Mouse (Mus musculus): ENCODE measurements around the gene Itga6.

The Itga6 gene

GRCm38 (mm10) chr2:71764961-71765735 lies 19.7 kb downstream of the Itga6 start:
- no peak for DNase-seq

- DNase-seq = no peak
These were observed 20.6 kb downstream of the Itga6 start for GRCm38 (mm10) chr2:71766007-71766406.

DNA sequence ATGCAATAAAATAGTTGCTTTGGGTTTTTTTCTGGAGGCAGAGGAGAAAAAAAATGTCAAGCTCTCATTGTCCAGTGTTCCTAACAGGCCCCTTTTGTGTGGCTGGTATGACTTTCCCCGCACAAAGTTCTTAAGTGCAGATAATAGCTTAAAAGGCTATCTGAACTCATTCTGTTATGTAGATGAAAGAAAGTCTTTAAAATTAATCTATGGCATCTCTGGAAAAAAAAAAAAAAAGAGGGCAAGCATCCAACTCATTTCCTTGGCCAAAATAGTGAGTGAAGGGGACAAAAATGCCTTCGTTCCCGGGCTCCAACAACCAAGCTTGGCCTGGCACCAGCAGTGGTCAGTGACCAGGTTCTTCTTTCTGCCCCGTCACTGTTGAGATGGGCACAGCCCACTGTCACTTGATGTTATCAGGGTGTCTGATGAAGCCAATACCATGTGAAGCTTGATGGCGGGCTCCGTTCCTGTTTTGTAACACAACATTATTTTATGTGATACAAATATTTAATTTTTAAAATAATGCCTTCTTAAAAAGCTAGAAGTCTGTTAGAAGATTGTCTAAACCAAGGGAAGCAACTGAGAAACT lies 21.7 kb downstream of the Itga6 start:
- DNase-seq = peak in 1 of 2 experiments; percentile 37

- DNase-seq = no peak
These were observed 26.3 kb downstream of the Itga6 start for GRCm38 (mm10) chr2:71771762-71772161.

- no peak for DNase-seq
These were observed 28.3 kb downstream of the Itga6 start for GRCm38 (mm10) chr2:71773714-71774113.

- no peak for DNase-seq
These were observed 29.0 kb downstream of the Itga6 start for GRCm38 (mm10) chr2:71774246-71774951.

DNA sequence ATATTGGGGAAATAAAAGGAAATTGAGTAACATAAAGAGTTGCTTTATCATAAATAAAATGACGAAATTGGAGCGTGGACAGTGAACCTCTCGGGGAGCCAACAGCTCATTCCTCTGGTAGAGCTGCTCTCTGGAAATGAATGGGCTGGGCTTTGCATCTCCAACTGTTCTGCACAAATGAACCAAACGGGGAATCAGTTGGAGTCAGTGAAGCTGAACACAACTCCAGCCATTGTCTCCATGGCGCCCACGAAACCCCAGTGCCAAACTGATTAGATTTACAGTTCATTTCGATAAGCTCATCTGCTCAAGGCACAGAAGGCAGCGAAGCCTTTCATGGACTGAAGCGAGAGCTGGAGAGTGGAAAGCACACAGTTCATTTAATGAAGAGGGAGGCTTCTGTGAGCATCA lies 29.8 kb downstream of the Itga6 start:
- no peak for DNase-seq

- DNase-seq = peak; percentile 49 to 70
These were observed 34.0 kb downstream of the Itga6 start for GRCm38 (mm10) chr2:71779266-71779888.

DNA sequence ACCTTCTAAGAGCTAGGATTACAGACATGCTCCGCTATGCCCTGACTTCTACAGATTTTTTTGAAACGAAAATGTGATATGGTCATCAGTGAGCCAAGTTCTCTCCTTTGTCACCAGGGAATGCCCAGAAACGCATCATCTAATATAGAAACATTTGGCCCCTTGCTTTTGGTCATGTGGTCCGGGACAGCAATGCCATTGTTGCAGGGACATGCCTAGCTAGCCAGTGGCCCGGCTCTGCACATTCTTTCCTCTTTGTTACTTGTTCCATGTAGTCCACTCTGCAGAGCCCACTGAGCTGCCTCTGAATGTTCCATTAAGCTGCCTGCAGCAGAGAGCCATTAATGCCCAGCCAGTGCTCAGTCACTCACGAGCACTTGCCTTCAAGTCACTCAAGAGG lies 34.6 kb downstream of the Itga6 start:
- DNase-seq = no peak

DNA sequence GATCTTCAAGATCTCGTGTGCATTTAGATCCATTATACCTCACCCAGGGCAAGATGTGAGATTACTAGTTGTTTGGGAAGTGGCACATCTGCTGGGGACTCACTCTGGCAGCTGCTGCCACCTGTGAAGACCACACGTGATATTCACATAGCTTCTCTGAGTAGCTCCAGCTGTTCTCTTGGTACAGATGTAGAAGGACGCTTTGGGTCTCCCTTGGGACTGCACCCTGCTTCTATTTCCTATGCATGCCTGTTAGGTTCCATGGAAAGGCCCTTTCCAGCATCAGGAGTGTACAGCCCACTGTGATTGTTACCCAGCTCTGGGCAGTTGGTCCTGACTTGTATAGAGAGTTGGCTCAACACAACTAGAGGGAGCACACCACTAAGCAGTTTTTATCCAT lies 39.8 kb downstream of the Itga6 start:
- DNase-seq = no peak

DNA sequence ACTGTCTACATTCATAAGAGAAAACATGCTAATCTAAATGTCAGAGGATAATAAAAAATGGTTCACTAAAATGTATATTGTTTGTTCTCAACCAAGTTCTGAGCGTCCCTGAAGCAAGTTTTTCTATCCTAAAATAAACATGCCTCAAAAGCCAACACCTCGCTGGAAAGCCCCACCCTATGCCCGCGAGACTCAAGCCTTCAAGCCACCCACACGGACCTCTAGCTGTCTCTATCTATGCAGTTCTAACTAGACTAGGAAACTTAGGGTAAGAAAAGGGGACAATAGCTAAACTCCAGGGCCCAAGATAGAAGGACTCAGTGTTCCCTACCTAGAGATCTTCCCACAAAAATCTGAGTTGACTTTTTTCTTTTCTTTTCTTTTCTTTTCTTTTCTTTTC lies 40.6 kb downstream of the Itga6 start:
- DNase-seq = no peak

DNA sequence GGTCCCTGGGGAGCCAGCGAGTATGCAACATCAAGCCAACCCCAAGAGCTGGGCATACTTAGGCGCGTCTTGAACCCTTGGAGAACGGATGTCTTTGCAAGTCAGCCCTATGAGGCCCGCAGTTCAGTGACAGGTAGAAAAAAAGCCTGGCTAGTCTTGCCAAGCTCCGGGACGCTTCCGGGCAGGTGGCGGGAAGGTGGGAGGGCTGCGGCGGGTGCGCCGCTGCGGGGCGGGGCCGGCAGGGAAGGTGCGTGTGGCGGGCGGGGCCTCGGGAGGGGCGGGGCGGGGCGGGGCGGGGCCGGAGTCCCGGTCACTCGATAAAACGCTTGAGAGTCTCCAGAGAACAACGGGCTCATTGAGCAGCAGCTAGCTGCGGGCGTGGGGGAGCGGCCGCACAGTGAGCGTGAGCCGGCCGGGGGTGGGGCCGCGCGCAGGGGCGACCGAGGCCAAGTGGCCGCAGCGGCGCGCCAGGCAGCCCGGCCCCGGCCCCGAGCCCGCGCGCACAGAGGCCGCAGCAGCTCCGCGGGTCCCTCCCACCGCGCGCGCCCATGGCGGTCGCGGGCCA lies 41.3 kb downstream of the Itga6 start:
- peak; percentile 76 to 89 for DNase-seq

GRCm38 (mm10) chr2:71787156-71787590 lies 41.8 kb downstream of the Itga6 start:
- DNase-seq = peak; percentile 69

DNA sequence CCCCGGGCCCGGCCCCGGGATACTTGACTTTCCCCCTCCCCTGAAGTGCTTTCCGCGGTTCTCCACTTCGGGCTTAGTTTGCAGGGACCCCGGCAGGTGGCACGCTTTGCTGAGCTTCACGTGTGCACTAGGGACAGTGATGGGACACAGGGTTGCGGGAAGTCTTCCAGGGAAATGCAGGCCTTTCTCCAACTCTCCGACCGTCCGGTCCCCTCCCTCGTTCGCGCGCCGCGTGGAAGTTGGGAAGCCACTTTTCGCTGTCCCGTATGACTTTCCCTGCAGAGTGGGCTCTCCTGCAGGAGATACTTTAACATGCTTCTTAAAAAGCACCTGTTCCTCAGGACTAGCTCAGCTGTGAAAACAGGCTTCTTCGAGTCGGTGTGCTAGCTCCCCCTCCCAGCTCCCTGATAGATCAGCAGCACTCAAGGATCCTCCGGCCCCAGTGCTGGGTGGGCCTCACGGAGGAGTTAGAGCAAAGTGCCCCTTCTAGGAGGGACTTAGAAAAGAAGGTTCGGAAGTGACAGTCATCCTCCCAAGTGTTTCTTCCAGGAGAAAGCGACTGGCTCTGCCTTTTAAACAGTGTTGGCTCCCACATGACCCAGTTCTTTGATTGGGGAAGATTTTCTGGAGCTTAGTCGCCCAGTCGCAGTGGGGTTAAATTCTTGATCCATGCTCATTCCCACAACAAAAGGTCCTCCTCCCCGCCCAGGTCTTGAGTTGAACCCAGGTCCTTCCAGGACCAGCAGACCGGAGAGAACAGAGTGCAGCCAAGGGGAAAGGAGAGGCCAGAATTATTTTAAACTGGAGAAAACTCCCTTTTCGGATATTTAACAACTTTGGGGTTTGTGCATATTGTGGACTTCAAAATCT lies 42.4 kb downstream of the Itga6 start:
- DNase-seq = no peak

DNA sequence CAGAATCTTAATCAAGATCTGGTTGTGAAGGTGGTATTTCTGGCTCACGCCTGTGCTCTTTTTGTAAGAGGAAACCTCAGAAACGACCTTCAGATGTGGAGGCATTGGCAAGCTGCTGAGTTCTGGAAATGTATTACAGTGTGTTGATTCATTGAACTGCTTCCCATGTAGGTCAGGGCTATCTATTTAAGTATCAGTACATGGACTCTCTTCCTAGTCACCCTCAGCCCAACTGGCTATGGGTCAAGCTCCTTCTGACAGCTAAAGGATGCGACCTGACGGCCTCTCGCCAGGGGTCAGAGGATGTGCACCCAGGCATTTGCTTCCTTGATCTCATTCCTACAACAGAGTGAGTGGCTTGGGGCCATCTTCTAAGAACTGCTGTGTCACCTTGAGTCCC lies 45.3 kb downstream of the Itga6 start:
- no peak for DNase-seq

DNA sequence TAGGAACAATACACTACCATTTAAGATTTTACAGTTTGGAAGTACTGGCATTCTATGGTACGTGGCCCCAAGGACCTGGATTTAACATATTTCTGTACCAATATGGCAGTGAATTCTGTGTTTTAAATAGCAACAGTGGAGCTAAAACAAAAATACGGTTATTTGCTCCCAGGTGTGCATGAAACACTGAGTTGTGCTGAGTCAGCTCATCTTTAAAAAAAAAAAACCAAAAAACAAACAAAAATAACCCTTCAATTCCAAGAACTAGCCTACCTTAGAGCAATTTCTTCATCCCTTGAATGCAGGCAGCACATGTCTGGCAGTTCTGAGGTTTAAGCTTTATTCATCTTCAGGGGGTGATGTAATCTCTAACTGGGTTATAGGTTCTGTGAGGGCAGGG lies 45.8 kb downstream of the Itga6 start:
- DNase-seq = no peak

DNA sequence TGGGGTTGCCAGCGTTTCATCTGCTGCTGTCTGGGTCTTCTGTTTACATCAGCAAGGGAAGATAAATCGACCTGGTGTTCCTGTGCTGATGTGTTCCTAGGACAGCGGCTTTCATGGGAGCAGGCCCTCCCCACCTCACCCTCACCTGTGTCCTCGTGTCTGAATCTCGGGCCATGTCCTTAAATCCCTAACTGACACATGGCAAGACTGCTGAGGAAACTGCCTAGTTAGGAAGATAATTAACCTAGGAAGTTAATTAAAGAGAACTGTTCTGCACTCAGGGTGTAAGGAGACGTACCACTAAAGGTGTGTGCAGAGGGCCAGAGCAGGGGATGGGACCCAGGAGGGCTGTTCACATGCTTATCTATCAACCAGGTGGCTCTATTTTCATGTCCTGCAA lies 48.7 kb downstream of the Itga6 start:
- no peak for DNase-seq

DNA sequence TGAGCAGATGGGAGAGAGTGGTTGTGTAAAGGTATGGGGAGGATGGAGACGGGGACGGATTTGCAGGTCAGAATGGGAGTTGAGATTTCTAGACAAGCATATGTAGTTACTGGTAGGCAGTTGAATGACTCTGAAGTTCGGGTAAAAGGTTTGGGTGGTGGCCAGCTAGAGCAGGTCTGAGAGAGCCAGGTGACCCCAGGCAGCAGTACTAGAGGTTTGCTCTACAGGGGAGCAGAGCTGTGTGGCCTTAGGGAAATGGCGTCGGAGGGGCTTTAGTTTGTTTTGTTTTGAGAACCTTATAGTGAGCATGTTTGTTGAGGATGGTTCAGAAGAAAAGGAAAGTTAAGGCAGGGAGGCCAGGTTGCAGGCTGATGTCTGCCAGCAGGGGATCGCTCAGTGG lies 51.4 kb downstream of the Itga6 start:
- no peak for DNase-seq

- no peak for DNase-seq
These were observed 55.4 kb downstream of the Itga6 start for GRCm38 (mm10) chr2:71800798-71801197.

- DNase-seq = no peak
These were observed 56.3 kb downstream of the Itga6 start for GRCm38 (mm10) chr2:71801691-71802090.

GRCm38 (mm10) chr2:71802131-71802530 lies 56.7 kb downstream of the Itga6 start:
- no peak for DNase-seq

GRCm38 (mm10) chr2:71805120-71805519 lies 59.7 kb downstream of the Itga6 start:
- DNase-seq = no peak

All from lung, postnatal 4 days (tissue).